Mouse (Mus musculus) erythroblast, embryonic 14.5 days (primary cell): ENCODE results near the gene Onecut3. TPM values are rescaled to one million over a fixed set of nuclear protein-coding genes. Genes with fewer than 3 reads are reported as not detected.
A peak's percentile ranks its signal among the peaks of the same experiment; 100 is the strongest.

Source experiments
- H3K27me3 ChIP-seq: 2 replicates; pipeline ENCODE4 v1.6.1; 2012; ENCODE audit warnings: inconsistent platforms; ENCODE audit not compliant: control insufficient read depth
- H3K36me3 ChIP-seq: 2 replicates; pipeline ENCODE4 v1.6.1; 2012; ENCODE audit warnings: mild to moderate bottlenecking, inconsistent platforms; ENCODE audit not compliant: control insufficient read depth
- H3K4me1 ChIP-seq: 2 replicates; pipeline ENCODE4 v1.6.1; 2012; ENCODE audit warnings: inconsistent platforms; ENCODE audit not compliant: control insufficient read depth
- H3K4me3 ChIP-seq: replicated peaks from 2 replicates; pipeline ENCODE3; 2012; ENCODE audit warnings: moderate library complexity, mild to moderate bottlenecking, inconsistent platforms
- H3K9me3 ChIP-seq: 2 replicates; pipeline ENCODE4 v1.6.1; 2012; ENCODE audit warnings: low read length, inconsistent platforms, mixed read lengths; ENCODE audit not compliant: control insufficient read depth
- GATA1 ChIP-seq: IDR thresholded peaks from 2 replicates; pipeline ENCODE4 v1.6.1; 2012; ENCODE audit warnings: low read length, inconsistent platforms, mixed read lengths
- TAL1 ChIP-seq: IDR thresholded peaks from 3 replicates; pipeline ENCODE4 v1.6.1; 2012; ENCODE audit warnings: low read length, inconsistent platforms, mixed read lengths
- polyA plus RNA-seq: library from polyadenylated mRNA; stranded (reverse); fragments of >175 nt; gene quantifications from 2 replicates; pipeline ENCODE4 v1.2.3, GENCODE M21; 2012

Onecut3 gene
- polyA plus RNA-seq, 1 experiment = not detected

DNA sequence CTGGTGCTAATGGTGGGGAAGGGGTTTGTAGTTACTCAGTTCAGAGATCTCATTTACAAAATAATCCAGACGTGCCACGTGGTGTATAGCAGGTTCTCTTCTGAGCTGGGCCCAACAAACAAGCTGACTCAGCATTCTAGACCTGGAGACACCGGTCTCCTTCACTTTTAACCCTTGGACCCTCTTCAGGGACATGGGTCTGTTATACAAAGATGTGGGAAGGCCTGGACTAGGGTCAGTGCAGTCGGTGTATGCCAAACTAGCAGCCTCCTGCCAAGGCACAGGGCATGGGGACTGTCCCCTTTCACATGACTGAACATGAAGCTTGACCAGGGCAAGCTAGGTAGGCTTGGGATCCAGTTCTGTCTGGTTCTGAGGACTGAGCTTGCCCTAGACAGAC, 34.3 kb upstream of the Onecut3 start:
- Histone ChIP-seq H3K4me3 (no peak overlapping the region), H3K9me3 (peaks cover 4% of the 10 kb centered on the region; the same call in 1 of the 2 replicates), H3K27me3 (peaks cover 56% of the 10 kb centered on the region), H3K36me3 (no peaks in the 10 kb centered on the region), H3K4me1 (peaks cover 4% of the 10 kb centered on the region; the same call in 1 of the 2 replicates)
- TF ChIP-seq GATA1 = no peak
- no peak for TF ChIP-seq TAL1

DNA sequence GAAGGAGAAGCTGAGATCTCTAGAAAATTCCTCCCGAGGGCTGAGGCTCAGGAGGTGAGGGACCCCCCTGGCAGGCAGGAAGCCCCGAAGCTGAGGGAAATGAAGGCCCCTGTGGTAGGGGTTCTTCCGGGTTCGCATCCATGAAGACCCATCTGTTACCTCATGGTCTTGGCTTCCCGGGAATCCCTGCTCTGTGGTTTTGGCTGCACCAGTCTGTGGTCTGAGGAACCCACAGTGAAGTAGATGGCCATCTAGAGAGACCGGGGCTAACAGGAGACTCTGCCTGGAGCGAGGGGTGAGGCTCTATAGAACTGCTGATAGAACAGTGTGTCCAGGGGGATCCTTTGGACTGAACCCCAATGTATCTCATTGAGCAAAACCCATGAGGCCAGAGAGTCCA, 33.3 kb upstream of the Onecut3 start:
- H3K9me3 ChIP-seq = peaks cover 6% of the 10 kb centered on the region; the same call in 1 of the 2 replicates
- H3K27me3 ChIP-seq = peaks cover 62% of the 10 kb centered on the region
- H3K4me1 ChIP-seq = peaks cover 4% of the 10 kb centered on the region; the same call in 1 of the 2 replicates
- no peaks in the 10 kb centered on the region for H3K36me3 ChIP-seq
- no peak overlapping the region for H3K4me3 ChIP-seq
- TF ChIP-seq GATA1 = no peak
- TF ChIP-seq TAL1 = no peak

DNA sequence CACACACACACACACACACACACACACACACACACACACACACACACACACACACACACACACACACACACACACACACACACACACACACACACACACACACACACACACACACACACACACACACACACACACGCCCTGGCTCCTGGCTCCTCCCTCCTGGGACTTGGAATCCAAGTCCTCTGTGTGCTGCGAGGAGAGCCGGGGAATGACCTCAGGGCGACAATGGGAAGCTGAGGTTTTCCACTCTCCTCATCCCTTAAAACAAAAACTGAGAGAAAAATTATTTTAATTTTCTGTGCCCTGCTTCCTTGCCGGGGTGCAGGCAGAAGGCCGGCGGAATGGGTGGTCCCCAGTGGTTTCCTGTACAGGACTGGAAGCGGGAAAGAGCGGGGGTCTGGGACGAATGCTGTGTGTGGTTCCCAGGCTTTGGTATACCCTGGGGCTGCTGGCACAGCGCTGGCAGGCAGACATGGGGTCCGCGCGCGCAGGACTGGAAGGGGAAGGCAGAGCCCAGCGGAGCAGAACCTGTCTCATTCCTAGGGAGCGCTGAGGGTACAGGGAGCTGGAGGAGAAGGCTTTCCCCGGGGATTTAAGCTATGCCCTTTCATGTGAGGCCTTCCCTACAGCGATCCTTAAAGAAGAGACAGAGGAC, 30.1 kb upstream of the Onecut3 start:
- peaks cover 2% of the 10 kb centered on the region; the same call in 1 of the 2 replicates for H3K4me1 ChIP-seq
- H3K9me3 ChIP-seq = peaks cover 6% of the 10 kb centered on the region; the same call in 1 of the 2 replicates
- no peak overlapping the region for H3K4me3 ChIP-seq
- no peak for TF ChIP-seq GATA1
- peaks cover 86% of the 10 kb centered on the region for H3K27me3 ChIP-seq
- H3K36me3 ChIP-seq = no peaks in the 10 kb centered on the region

DNA sequence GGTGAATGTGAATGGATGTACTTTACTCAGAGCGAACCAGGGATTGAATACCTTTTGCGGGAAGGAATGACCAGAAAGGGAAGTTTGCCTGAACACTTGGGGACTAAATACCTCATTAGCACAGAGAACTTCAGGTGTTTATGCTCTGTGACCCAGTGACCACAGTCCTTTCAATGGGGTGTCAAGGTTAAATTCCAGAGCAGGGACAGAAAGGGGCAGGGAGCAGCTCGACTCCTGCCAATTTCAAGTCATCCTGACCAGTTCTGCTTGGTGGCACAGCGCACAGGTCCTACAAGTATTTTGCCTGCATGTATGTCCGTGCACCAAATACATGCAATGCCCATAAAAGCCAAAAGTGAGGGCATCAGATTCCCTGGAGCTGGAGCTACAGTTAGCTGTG, 29.6 kb upstream of the Onecut3 start:
- H3K36me3 ChIP-seq = no peaks in the 10 kb centered on the region
- no peak overlapping the region for H3K4me3 ChIP-seq
- H3K27me3 ChIP-seq = peaks cover 89% of the 10 kb centered on the region
- peaks cover 6% of the 10 kb centered on the region; the same call in 1 of the 2 replicates for H3K9me3 ChIP-seq
- TF ChIP-seq GATA1 (no peak), TAL1 (no peak)
- H3K4me1 ChIP-seq = peaks cover 2% of the 10 kb centered on the region; the same call in 1 of the 2 replicates

DNA sequence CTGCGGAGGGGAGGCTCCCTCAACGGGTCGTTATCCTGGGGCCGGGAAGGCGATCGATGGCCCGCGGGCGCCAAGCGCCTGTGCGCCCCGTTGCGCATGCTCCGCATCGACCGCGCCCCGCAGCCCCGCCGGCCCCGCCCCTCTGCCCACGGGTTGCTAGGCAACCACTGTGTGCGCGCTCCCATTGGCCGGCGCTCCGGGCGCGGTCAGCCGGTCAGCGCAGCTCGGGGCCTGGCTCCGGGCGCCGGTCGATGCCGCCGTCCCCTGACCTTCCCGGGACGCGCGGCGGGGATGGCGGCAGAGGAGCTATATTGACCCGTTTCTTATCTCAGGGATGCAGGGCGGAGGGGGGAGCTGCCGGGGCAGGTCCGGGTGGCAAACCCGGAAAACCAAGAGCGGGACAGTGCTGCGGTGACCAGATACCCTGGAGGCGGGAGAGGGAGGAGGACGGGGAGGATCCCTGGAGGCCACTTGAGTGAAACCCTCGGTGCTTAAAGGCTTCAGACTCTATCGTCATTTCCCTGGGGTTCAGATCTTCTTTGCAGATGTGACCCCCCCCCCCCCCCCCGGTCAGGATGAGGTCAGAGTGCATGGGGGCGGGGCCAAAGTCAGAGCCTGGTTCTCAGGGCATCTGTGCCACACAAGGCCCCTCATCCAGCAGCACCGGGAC, 19.2 kb upstream of the Onecut3 start:
- Histone ChIP-seq H3K27me3 (peaks cover 53% of the 10 kb centered on the region), H3K36me3 (no peaks in the 10 kb centered on the region), H3K9me3 (no peaks in the 10 kb centered on the region), H3K4me3 (peak overlapping the region; percentile 77), H3K4me1 (peaks cover 40% of the 10 kb centered on the region)
- TF ChIP-seq TAL1 (peak; percentile 62), GATA1 (peak; percentile 29; the same call in 1 of the 2 replicates)

DNA sequence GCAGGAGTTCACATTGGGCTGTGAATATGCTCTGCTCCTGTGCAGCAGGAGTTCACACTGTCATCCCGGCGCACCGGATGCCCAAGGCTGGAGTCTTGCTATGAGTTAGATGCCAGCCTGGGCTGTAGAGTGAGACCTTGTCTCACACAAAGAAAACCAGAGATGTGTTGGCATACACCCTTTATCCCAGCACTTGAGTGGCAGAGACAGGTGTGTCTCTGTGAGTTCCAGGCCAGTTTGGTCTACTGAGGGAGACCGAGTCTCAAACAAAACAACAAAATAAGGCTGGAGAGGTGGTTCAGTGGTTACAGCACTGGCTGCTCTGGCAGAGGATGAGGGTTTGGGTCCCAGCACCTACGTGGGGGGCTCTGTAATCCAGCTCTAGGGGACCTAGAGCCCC, 16.1 kb upstream of the Onecut3 start:
- H3K36me3 ChIP-seq = no peaks in the 10 kb centered on the region
- TF ChIP-seq TAL1 = no peak
- TF ChIP-seq GATA1 = no peak
- H3K27me3 ChIP-seq = peaks cover 53% of the 10 kb centered on the region
- H3K9me3 ChIP-seq = no peaks in the 10 kb centered on the region
- H3K4me1 ChIP-seq = peaks cover 51% of the 10 kb centered on the region
- H3K4me3 ChIP-seq = no peak overlapping the region

DNA sequence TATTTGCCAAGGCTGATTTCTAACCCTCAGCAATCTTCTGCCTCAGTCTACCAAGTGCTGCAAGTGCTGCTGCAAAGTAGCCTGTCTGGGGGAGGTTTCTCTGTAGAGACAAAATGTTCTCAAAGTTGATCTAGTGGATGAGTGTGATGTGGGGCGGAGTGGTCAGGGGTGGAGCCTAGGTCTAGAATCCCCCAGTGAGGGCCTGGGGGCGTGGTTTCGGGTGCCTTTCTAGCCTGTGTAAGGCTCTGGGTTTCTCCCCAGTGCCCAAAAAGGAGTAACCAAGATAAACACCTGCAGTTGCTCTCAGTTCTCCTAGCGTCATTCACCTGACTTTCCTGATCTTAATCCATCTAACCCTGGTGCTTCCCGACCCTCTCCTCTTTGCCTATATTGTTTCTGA, 13.6 kb upstream of the Onecut3 start:
- peaks cover 31% of the 10 kb centered on the region for H3K4me1 ChIP-seq
- peaks cover 78% of the 10 kb centered on the region for H3K27me3 ChIP-seq
- no peaks in the 10 kb centered on the region for H3K36me3 ChIP-seq
- no peaks in the 10 kb centered on the region for H3K9me3 ChIP-seq
- no peak overlapping the region for H3K4me3 ChIP-seq
- no peak for TF ChIP-seq TAL1
- TF ChIP-seq GATA1 = no peak

DNA sequence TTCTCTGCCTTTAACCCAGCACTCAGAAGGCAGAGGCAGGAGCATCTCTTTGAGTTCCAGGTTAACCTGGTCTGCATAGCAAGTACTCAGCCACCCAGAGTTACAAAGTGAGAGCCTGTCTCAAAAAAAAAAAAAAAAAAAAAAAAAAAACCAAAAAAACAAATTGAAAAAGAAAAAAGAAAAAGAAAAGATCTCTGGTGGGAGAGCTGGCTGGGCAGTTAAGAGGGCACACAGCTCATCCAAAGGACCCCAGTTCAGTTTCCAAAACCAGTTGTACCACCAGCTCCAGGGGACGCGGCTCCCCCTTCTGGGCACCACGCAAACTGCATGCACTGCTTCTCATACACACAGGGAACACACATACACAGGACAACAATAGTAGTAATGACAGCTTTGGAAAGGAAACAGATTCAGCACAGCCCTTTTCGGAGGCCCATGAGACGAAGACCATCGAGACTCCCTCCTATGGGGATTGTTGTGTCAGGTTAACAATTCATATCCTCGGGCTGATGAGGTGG, 7.7 kb upstream of the Onecut3 start:
- no peak for TF ChIP-seq GATA1
- no peak for TF ChIP-seq TAL1
- Histone ChIP-seq H3K4me3 (no peak overlapping the region), H3K4me1 (no peaks in the 10 kb centered on the region)

DNA sequence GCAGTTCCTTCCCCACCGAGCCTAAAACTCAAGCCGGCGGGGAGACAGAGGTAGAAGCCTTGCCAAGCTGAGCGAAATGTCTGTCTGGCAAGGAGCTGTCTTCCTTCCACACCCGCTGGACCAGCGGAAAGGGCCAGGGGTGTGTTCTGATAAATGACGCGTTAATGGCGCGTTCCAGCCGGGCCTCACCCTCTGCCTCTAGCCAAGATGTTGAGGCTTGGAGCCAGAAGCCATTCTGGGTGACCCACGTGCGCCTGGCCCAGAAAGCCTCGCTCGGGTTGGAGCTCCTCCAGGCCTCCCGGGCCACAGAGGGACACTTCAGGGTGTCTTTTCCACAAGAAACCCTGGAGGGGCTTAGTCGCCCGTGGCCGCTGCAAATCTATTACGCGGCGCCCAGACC, 4.6 kb upstream of the Onecut3 start:
- H3K4me1 ChIP-seq = peaks cover 4% of the 10 kb centered on the region
- H3K4me3 ChIP-seq = no peak overlapping the region
- no peaks in the 10 kb centered on the region for H3K36me3 ChIP-seq
- no peak for TF ChIP-seq GATA1
- no peak for TF ChIP-seq TAL1
- H3K27me3 ChIP-seq = peaks cover 95% of the 10 kb centered on the region
- peaks cover 18% of the 10 kb centered on the region for H3K9me3 ChIP-seq

More for the DNA sequence above, 7.7 kb upstream of the Onecut3 start:
- peaks cover 14% of the 10 kb centered on the region for H3K9me3 ChIP-seq
- no peaks in the 10 kb centered on the region for H3K36me3 ChIP-seq
- peaks cover 93% of the 10 kb centered on the region for H3K27me3 ChIP-seq
